Comparison of ENCODE assay signal across 7 mouse cellular contexts in the genomic region with DNA sequence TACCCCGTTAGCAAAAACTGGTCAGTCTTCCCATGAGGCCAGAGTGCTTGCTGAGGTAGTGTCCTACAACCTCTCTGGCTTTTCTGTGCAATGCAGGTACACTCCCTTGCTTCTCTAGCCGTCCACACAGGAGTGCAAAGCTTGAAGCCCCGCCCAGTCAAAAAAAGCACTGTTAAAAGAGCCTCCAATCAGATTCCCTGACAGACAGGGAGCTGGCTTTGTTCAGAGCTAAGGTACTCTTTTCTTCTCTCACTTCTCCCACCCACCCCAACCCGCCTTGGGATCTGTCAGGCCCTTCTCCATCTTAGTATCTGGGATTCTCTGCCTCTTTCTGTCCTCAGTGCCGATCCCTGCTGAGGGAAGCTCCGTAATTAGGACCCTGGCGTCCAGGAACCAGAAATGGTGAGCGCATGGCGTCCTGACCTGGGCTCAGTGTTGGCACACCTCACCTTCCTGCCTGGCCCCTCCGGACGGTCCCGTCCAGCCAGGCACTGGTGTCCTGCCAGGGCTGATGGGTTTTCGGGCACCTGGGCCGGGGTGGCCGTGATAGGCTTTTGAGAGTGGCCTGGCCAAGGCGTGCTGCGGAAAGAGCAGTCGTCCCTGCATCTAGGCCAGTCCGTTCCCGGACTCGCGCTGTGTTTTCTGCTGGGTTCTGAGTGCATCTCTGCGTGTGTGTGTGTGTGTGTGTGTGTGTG. TPM values are rescaled to one million over a fixed set of nuclear protein-coding genes. Genes with fewer than 3 reads are reported as not detected.
DNase-seq lines count a peak whose midpoint lies in the region; ATAC-seq and TF ChIP-seq lines count a peak whose summit lies in the region.

No protein-coding gene starts in this region.

- H3K4me3 ChIP-seq in embryonic facial prominence, embryonic 10.5 days = peak overlapping the region; percentile 67
- peak overlapping the region; percentile 57 for H3K4me3 ChIP-seq in hindbrain, embryonic 16.5 days (ENCODE audit: low read length)
- peak overlapping the region; percentile 43 for H3K4me3 ChIP-seq in lung, embryonic 14.5 days (ENCODE audit: low read depth, low read length)

- no peaks in the 10 kb centered on the region for H3K27me3 ChIP-seq in embryonic facial prominence, embryonic 10.5 days (replicated peaks; ENCODE audit: low read depth, poor library complexity, severe bottlenecking)
- no peaks in the 10 kb centered on the region for H3K27me3 ChIP-seq in hindbrain, embryonic 16.5 days (replicated peaks; ENCODE audit: control insufficient read depth, insufficient read depth, low read length)
- H3K27me3 ChIP-seq in lung, embryonic 14.5 days (ENCODE audit: insufficient read depth, low read length) = no peaks in the 10 kb centered on the region

- peak overlapping the region; percentile 60 for H3K4me2 ChIP-seq in hindbrain, embryonic 16.5 days (ENCODE audit: low read length)
- H3K4me2 ChIP-seq in lung, embryonic 14.5 days = peak overlapping the region; percentile 63

- H3K9ac ChIP-seq in hindbrain, embryonic 16.5 days (ENCODE audit: low read depth, low read length) = peak overlapping the region; percentile 87
- H3K9ac ChIP-seq in lung, embryonic 14.5 days = peak overlapping the region; percentile 61

- TF ChIP-seq CTCF in lung, embryonic 14.5 days (IDR thresholded peaks at IDR 0.05; ENCODE audit: low read depth) = no peak

- peak; percentile 91 for ATAC-seq in hindbrain, embryonic 16.5 days
- peak; percentile 76; the same call in 1 of the 2 replicates for ATAC-seq in lung, embryonic 14.5 days (ENCODE audit: insufficient read depth)

- 16% methylated on average over 23 of the region's 23 CpGs for WGBS in embryonic facial prominence, embryonic 10.5 days
- WGBS in hindbrain, embryonic 16.5 days = 7% methylated on average over 23 of the region's 23 CpGs
- 20% methylated on average over 23 of the region's 23 CpGs for WGBS in lung, embryonic 14.5 days

- peaks cover 2% of the 10 kb centered on the region; the same call in 1 of the 2 replicates for H3K4me1 ChIP-seq in embryonic facial prominence, embryonic 10.5 days
- H3K4me1 ChIP-seq in hindbrain, embryonic 16.5 days (ENCODE audit: control insufficient read depth, insufficient read depth, low read depth, low read length) = no peaks in the 10 kb centered on the region
- H3K4me1 ChIP-seq in lung, embryonic 14.5 days (ENCODE audit: insufficient read depth) = no peaks in the 10 kb centered on the region

- peak overlapping the region; percentile 83 for H3K27ac ChIP-seq in embryonic facial prominence, embryonic 10.5 days (replicated peaks)
- peak overlapping the region; percentile 83 for H3K27ac ChIP-seq in hindbrain, embryonic 16.5 days (ENCODE audit: low read depth, low read length)
- H3K27ac ChIP-seq in lung, embryonic 14.5 days (ENCODE audit: low read depth) = no peak overlapping the region

- peak; percentile 81 for DNase-seq in ES-CJ7 (ENCODE audit: low read depth, low spot score)
- peak; percentile 43 for DNase-seq in WW6 (ENCODE audit: low read depth, low spot score)
- peak; percentile 54 for DNase-seq in embryonic facial prominence, embryonic 10.5 days (ENCODE audit: low spot score)
- peak; percentile 55 for DNase-seq in lung, embryonic 14.5 days
- peak; percentile 43 to 56 for DNase-seq in right cerebral cortex, postnatal 10 days (ENCODE audit: low spot score in 2 of 2)
- DNase-seq in spleen, postnatal 36 days (ENCODE audit: low spot score in 2 of 2) = no peak

- H3K9me3 ChIP-seq in embryonic facial prominence, embryonic 10.5 days = no peaks in the 10 kb centered on the region
- H3K9me3 ChIP-seq in hindbrain, embryonic 16.5 days (ENCODE audit: control insufficient read depth, low read length) = no peaks in the 10 kb centered on the region
- H3K9me3 ChIP-seq in lung, embryonic 14.5 days (ENCODE audit: low read depth, low read length) = no peaks in the 10 kb centered on the region

- H3K36me3 ChIP-seq in embryonic facial prominence, embryonic 10.5 days (replicated peaks) = no peaks in the 10 kb centered on the region
- no peaks in the 10 kb centered on the region for H3K36me3 ChIP-seq in hindbrain, embryonic 16.5 days (ENCODE audit: control insufficient read depth, insufficient read depth, low read length)
- no peaks in the 10 kb centered on the region for H3K36me3 ChIP-seq in lung, embryonic 14.5 days (ENCODE audit: insufficient read depth)

RNA-seq across cellular contexts. Expression of a gene that starts 30.3 kb away (rescaled TPM):
- polyA plus RNA-seq in embryonic facial prominence, embryonic 10.5 days (2016; fragmentation: Nextera tagmentation; extraction: Ambion mirVana) = 2.5 and 2.8 TPM in 2 replicates
- polyA plus RNA-seq in hindbrain, embryonic 16.5 days (2015; fragmentation: Nextera tagmentation; extraction: Ambion mirVana) = 2.2 and 2.9 TPM in 2 replicates
- polyA plus RNA-seq in lung, embryonic 14.5 days (2014; fragmentation: Nextera tagmentation; extraction: Ambion mirVana) = 3.0 and 4.1 TPM in 2 replicates

Comparison
In these comparisons a context has a peak if more than half of its experiments do, and no peak if none do; other contexts are left out.
1. DNase-seq: peak in ES-CJ7 (single experiment), WW6 (single experiment), embryonic facial prominence, embryonic 10.5 days (single experiment), lung, embryonic 14.5 days (single experiment) and right cerebral cortex, postnatal 10 days (2 of 2); none in spleen, postnatal 36 days (0 of 2).
2. Peak in every context shown above with its lines, with median percentiles within 50 percentile points of each other: H3K4me3 ChIP-seq.